Mouse (Mus musculus): ENCODE measurements around the gene Ski.
A peak's percentile ranks its signal among the peaks of the same experiment; 100 is the strongest.

Ski gene

GRCm38 (mm10) chr4:155176210-155176609 lies 46.2 kb downstream of the Ski start:
- no peak for DNase-seq (ENCODE audit: low read depth, low spot score)

DNA sequence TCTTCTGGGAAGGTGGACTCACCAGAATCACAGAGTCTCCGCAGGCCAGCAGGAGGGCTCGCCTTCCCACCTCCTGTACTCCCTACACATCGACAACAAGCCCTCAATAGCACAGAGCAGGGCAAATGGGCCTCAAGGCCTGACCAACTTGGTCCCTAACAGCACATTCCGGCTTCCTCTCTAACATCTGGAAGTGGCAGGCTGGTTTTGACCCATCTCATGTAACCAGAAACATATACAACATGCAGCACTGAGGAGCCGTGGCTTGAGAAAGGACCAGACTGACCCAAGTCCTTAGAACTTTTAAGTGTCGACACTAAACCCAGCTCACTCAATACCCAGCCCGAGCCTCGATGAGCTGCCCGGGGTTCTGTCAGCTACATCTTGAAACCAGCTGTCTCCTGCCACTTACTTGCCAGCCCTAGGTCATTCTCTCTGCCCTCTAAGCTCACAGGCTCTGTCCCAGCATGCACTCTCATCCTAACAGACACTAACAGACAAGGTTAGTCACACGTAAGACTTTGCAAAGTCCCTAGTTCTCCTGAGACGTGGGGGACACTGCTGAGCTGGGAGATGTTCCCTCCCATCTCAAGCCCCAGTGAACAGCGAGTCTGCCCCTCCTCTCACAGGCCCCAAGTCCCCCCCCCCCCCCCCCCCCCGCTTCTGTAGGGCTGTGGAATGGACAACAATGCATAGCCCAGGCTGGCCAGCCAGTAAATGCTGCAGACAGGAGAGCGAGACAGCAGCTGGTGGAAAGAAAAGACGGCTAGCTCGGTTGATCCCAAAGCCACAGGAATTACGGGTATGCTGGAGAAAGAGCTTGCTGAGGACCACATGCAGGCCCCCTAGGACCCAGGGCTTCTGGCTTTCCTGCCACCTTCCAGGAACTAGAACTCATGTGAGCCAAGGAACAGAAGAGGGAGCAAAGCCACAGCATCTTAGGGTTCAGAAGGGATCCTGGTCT lies 48.3 kb downstream of the Ski start:
- DNase-seq (ENCODE audit: low read depth, low spot score) = no peak

DNA sequence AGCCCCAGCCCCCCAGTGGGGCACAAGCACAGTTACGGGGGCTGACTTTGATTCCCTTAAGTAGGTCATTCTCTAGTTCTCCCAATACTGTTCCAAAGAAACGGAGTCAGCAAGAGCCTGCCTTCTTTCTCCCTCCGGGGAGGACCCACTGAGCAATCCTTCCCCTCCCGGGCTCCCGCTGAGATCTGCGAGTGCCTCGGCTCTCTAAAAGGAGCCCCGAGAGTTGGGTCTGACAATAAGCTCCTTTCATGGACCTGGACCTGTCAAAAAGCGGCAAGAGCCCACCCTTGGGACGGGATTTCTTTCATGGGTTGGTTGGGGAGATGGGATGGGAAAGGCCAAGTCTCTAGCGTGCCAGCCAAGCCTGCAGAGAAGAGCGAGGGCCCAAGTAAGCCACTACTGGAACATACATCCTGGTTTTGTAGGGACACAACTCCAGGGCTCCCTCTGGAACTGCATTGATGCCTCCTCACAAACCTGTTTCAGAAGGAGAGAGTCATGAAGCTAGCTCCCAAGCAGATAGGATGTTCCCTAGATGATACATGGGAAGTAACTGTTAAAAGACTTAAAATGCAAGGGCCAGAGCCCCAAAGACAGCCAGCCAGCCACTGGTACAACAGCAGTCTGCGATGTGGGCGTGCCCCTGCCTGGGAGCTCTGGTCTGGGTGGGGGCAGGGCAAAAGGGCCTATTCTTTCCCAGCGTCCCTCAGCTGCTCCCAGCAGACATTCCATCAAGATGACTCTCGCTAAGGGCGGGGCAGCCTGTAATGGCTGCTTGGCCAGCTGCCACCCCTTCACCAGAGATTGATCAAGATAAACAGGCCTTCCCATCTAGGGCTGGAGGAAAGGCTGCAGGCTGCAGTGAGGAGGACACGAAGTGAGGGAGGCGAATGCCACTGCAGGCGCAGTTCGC lies 49.2 kb downstream of the Ski start:
- DNase-seq (ENCODE audit: low read depth, low spot score) = no peak

DNA sequence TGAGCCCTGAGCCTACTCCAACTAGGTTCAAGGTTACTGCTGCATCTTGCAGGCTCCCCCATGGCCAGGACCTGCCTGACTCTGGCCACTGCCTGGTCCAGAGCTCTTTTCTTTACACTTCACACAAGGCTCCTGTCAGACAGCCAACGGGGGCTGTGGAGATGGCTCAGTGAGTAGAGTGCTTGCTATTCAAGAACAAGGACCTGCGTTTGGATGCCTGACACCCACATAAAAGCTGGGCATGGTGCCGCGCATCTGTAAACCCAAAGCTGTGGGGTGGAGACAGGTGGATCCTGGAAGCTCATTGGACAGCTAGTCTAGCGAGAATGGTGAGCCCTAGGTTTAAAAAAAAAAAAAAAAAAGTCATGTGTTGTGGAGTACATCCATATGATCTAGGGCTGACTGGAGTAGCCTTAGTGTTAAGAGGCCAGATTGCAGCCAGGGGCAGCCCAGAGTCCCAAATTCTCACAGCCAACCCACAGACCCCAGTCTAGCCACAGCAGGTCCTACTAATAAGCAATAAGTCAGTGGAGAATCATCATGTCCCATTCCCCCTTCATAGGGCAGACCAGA lies 50.3 kb downstream of the Ski start:
- peak; percentile 40 for DNase-seq (ENCODE audit: low read depth, low spot score)

- no peak for DNase-seq (ENCODE audit: low read depth, low spot score)
These were observed 51.7 kb downstream of the Ski start for GRCm38 (mm10) chr4:155170614-155171212.

DNA sequence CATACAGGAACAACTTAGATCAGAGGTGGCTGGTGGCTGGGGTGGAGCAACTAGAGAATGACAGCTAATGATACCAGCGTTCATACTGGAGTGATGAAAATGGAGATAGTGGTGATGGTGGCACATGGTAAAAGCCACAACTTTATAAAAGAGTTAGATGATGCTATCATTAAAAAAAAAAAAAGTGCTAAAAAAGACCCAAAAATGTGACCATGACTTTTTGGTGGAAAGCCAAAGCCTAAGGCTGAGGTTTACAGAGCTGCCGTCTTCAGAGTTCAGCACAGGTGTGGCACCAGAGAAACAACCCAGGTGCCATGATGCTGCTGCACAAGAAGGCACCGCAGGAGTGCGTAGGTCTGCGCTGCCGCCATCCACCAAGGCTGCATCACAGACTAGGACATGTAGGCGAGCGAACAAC lies 53.5 kb downstream of the Ski start:
- peak; percentile 80 for DNase-seq (ENCODE audit: low read depth, low spot score)

- DNase-seq (ENCODE audit: low read depth, low spot score) = no peak
These were observed 56.5 kb downstream of the Ski start for GRCm38 (mm10) chr4:155165861-155166260.

GRCm38 (mm10) chr4:155164550-155164949 lies 57.8 kb downstream of the Ski start:
- no peak for DNase-seq (ENCODE audit: low read depth, low spot score)

DNA sequence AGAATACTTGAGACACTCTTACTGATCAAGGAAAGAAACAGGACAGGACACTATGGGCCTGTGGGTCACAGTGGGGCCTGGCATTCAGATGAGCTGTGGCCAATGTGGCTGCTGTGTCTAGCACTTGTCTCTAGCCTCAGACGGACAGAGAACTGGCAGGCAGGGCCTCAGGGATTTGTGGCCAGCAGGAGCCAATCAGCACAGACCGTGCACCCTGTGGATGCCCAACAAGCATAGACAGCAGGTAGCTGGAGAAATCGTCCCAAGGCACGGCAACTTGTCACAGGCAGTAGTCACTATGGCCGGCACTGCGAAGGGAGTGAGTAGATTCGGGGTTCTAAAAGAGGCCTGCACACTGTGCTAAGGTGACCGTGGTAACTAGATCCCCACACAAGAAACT lies 58.7 kb downstream of the Ski start:
- no peak for DNase-seq (ENCODE audit: low read depth, low spot score)

GRCm38 (mm10) chr4:155163320-155163651 lies 59.1 kb downstream of the Ski start:
- DNase-seq (ENCODE audit: low read depth, low spot score) = no peak

GRCm38 (mm10) chr4:155162433-155163319 lies 59.7 kb downstream of the Ski start:
- peak; percentile 87 for DNase-seq (ENCODE audit: low read depth, low spot score)

GRCm38 (mm10) chr4:155158543-155158917 lies 63.9 kb downstream of the Ski start:
- DNase-seq (ENCODE audit: low read depth, low spot score) = no peak

GRCm38 (mm10) chr4:155157871-155158542 lies 64.4 kb downstream of the Ski start:
- DNase-seq (ENCODE audit: low read depth, low spot score) = no peak

- DNase-seq (ENCODE audit: low read depth, low spot score) = no peak
These were observed 65.7 kb downstream of the Ski start for GRCm38 (mm10) chr4:155156734-155157133.

DNA sequence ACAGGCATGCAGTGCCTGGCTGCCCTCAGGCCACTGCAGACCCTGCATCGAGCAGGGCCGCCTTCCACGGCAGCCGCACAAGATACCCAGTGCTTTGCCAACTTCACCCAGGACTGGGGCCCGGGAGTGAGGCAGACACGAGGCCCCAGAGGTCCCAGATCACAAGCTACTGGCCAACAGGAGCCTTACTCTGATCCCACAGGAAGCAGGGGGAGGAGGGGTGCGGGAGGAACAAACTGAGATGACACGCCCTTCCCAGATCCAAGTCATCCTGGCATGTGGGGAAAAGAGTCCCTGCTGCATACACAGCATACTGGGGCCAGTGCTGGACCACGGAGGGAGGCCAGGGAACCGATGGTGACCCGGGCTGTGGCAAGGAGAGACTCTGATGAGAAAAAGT lies 67.4 kb downstream of the Ski start:
- no peak for DNase-seq (ENCODE audit: low read depth, low spot score)

DNA sequence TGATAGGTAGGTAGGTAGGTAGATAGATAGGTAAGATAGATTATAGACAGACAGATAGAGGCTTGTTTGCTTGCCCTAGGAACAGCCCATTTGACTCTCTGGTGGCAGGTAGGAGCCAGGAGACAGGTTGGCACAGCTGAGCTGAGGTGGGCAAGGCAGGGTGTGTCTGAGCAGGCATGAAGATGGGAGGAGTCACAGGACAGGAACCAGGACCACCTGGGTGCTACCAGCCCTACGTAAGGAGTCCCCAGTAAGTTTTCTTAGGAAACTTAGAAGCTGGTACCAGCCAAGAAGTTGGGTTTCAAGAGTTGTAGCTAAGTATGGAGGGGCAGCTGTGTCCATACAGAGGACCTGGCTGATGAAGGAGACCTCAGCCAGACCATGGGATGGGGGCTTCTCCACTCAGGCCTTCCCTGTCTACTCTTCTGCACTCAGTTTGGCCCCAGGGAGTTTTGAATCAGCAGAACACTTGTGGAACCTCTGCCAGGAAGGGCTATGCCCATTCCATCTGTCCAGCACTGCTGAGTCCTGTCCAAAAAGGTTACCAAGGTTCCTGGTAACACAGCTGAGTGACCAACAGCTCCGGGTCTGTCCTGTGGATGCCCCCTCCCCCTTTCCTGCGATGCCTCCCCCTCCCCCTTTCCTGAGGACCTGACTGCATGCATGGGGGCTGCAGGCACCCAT lies 68.9 kb downstream of the Ski start:
- DNase-seq (ENCODE audit: low read depth, low spot score) = no peak

- DNase-seq (ENCODE audit: low read depth, low spot score) = no peak
These were observed 69.9 kb downstream of the Ski start for GRCm38 (mm10) chr4:155152476-155152875.

GRCm38 (mm10) chr4:155151845-155152244 lies 70.5 kb downstream of the Ski start:
- no peak for DNase-seq (ENCODE audit: low read depth, low spot score)

- no peak for DNase-seq (ENCODE audit: low read depth, low spot score)
These were observed 71.1 kb downstream of the Ski start for GRCm38 (mm10) chr4:155151221-155151788.

All from CD4-positive, CD25-positive, alpha-beta regulatory T cell, adult 2 months (primary cell).